Mouse (Mus musculus) limb, embryonic 10.5 days (tissue): ENCODE results near the gene Jkamp. TPM values are rescaled to one million over a fixed set of nuclear protein-coding genes. Genes with fewer than 3 reads are reported as not detected.

Experiments
- DNase-seq: peaks from one replicate; pipeline ENCODE4 v3.0.0-alpha.2; 2017; ENCODE audit warnings: low spot score
- H3K27ac ChIP-seq: fragments of 300-500 bp; sonication (generic); 2 replicates; pipeline ENCODE4 v1.5.1; 2016; ENCODE audit warnings: mild to moderate bottlenecking
- H3K27me3 ChIP-seq: fragments of 300-500 bp; sonication (generic); 2 replicates; pipeline ENCODE4 v1.6.1; 2016; ENCODE audit warnings: low read depth, mild to moderate bottlenecking; ENCODE audit not compliant: poor library complexity, severe bottlenecking
- H3K36me3 ChIP-seq: fragments of 300-500 bp; sonication (generic); 2 replicates; pipeline ENCODE4 v1.6.1; 2016; ENCODE audit warnings: mild to moderate bottlenecking, moderate library complexity
- H3K4me1 ChIP-seq: fragments of 300-500 bp; sonication (generic); 2 replicates; pipeline ENCODE4 v1.6.1; 2016
- H3K4me3 ChIP-seq: fragments of 300-500 bp; sonication (generic); 2 replicates; pipeline ENCODE4 v1.5.1; 2016; ENCODE audit warnings: mild to moderate bottlenecking, moderate library complexity
- H3K9me3 ChIP-seq: fragments of 300-500 bp; sonication (generic); replicated peaks from 2 replicates; pipeline ENCODE4 v1.6.1; 2016; ENCODE audit warnings: mild to moderate bottlenecking
- WGBS: fragments of 180-500 bp; shearing (Covaris S2); methylation state at CpG from one replicate; pipeline ENCODE4 v1.1.7; 2016; 5-methylcytosine and 5-hydroxymethylcytosine counted together
- microRNA-seq: library from miRNA; unstranded; fragments of <30 nt; microRNA quantifications from one replicate; pipeline ENCODE4, GENCODE M21; 2017
- polyA plus RNA-seq: library from polyadenylated mRNA; unstranded; fragments of >200 nt; fragmentation: Nextera tagmentation; extraction: Ambion mirVana; gene quantifications from 2 replicates; pipeline ENCODE4 v1.2.1, GENCODE M21; 2016

The Jkamp gene
- polyA plus RNA-seq, 1 experiment from 2014 or later, result 67.5 TPM

DNA sequence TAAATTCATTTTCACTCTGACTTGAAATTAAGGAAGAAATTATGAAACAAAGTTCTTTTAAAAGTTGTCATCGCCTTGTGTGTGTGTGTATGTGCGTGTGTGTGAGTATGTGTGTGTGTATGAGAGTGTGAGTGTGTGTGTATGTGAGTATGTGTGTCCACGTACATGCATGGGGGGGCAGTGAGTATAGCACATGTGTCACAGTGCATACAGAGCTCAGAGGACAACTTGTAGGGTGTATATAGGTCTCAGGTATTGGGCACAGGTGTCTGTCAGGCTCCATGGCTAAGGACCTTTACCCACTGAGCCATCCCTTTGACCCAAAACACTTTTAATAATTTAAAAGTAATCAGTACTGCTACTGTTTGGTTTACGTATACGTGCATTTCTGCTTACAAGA, 18.6 kb downstream of the Jkamp start:
- Histone ChIP-seq H3K4me1 (peaks cover 3% of the 10 kb centered on the region; the same call in 1 of the 2 replicates), H3K27ac (no peak overlapping the region), H3K9me3 (no peaks in the 10 kb centered on the region), H3K4me3 (no peak overlapping the region), H3K27me3 (no peaks in the 10 kb centered on the region), H3K36me3 (peaks cover 22% of the 10 kb centered on the region)
- no peak for DNase-seq
- WGBS, result 89% methylated on average over 5 of the region's 5 CpGs

GRCm38 (mm10) chr12:72104525-72105281, 19.3 kb downstream of the Jkamp start:
- H3K4me1 ChIP-seq, result peaks cover 3% of the 10 kb centered on the region; the same call in 1 of the 2 replicates
- H3K4me3 ChIP-seq, result no peak overlapping the region
- no peak overlapping the region for H3K27ac ChIP-seq
- 32% methylated on average over 14 of the region's 14 CpGs for WGBS
- H3K9me3 ChIP-seq, result no peaks in the 10 kb centered on the region
- peaks cover 17% of the 10 kb centered on the region for H3K36me3 ChIP-seq
- no peaks in the 10 kb centered on the region for H3K27me3 ChIP-seq
- peak; percentile 48 for DNase-seq

- no peaks in the 10 kb centered on the region for H3K36me3 ChIP-seq
- WGBS, result 86% methylated on average over 6 of the region's 6 CpGs
- no peak overlapping the region for H3K4me3 ChIP-seq
- H3K9me3 ChIP-seq, result no peaks in the 10 kb centered on the region
- H3K27ac ChIP-seq, result no peak overlapping the region
- DNase-seq, result no peak
- H3K27me3 ChIP-seq, result no peaks in the 10 kb centered on the region
- no peaks in the 10 kb centered on the region for H3K4me1 ChIP-seq
Observed at GRCm38 (mm10) chr12:72115126-72115525, 29.7 kb downstream of the Jkamp start.

GRCm38 (mm10) chr12:72115686-72116345, 30.4 kb downstream of the Jkamp start:
- no peaks in the 10 kb centered on the region for H3K4me1 ChIP-seq
- H3K27me3 ChIP-seq, result no peaks in the 10 kb centered on the region
- 81% methylated on average over 21 of the region's 23 CpGs for WGBS
- DNase-seq, result no peak
- H3K9me3 ChIP-seq, result no peaks in the 10 kb centered on the region
- no peaks in the 10 kb centered on the region for H3K36me3 ChIP-seq
- H3K27ac ChIP-seq, result no peak overlapping the region
- no peak overlapping the region for H3K4me3 ChIP-seq

- H3K4me3 ChIP-seq, result no peak overlapping the region
- no peak overlapping the region for H3K27ac ChIP-seq
- no peaks in the 10 kb centered on the region for H3K9me3 ChIP-seq
- no peaks in the 10 kb centered on the region for H3K27me3 ChIP-seq
- WGBS, result 87% methylated on average over 10 of the region's 10 CpGs
- no peaks in the 10 kb centered on the region for H3K36me3 ChIP-seq
- DNase-seq, result no peak
- H3K4me1 ChIP-seq, result no peaks in the 10 kb centered on the region
Observed at GRCm38 (mm10) chr12:72129203-72129602, 43.8 kb downstream of the Jkamp start.

- no peak overlapping the region for H3K27ac ChIP-seq
- WGBS, result 95% methylated on average over 4 of the region's 4 CpGs
- DNase-seq, result no peak
Observed at GRCm38 (mm10) chr12:72150786-72151185, 65.4 kb downstream of the Jkamp start.

More at GRCm38 (mm10) chr12:72150786-72151185, 65.4 kb downstream of the Jkamp start:
- Histone ChIP-seq H3K27me3 (no peaks in the 10 kb centered on the region), H3K4me3 (no peak overlapping the region), H3K36me3 (no peaks in the 10 kb centered on the region), H3K4me1 (no peaks in the 10 kb centered on the region), H3K9me3 (no peaks in the 10 kb centered on the region)

Small RNA genes within 50 kb of the gene (microRNA-seq; reads per million reads assigned to microRNA genes)
- not detected for gene Gm24466

Other genes starting within 250 kb of the Jkamp start
- 0.23 and 0.24 TPM in 2 replicates for gene Gpr135, start 14.5 kb upstream of the Jkamp start, polyA plus RNA-seq
- gene L3hypdh, start 150 bp upstream of the Jkamp start, polyA plus RNA-seq, result 7.4 and 9.9 TPM in 2 replicates
- not detected in 2 replicates for gene Ccdc175, start 99.4 kb downstream of the Jkamp start, polyA plus RNA-seq